In the genomic region with DNA sequence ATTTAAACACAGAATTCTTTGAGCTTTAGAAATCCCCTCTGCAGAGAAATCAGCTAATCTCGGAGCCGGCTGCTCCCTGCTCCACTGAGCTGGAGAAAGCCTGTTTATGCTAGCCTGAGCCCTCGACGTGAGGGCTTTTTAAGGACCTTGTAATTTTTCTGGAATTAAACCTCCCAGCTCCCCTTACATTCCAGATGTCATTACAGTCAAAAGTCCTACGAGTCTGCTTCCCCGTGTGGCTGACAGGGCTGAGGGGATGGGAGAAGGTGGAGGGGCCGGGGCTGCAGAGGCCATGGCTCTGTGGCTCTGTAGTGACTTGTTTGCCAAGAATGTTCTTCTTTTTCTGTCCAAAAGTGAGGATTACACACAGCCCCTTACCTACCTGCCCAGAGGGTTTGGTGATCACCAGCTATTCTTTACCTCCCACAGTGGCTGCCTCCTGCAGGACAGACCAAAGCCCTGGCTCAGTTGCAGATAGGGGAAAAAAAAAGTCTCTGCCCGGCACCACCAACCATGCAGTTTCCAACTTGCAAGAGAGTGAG, we compare ENCODE assay signal across 8 mouse cellular contexts. TPM values are rescaled to one million over a fixed set of nuclear protein-coding genes. Genes with fewer than 3 reads are reported as not detected.
DNase-seq lines count a peak whose midpoint lies in the region; ATAC-seq and TF ChIP-seq lines count a peak whose summit lies in the region.

No protein-coding gene starts in this region.

- DNase-seq in heart, embryonic 10.5 days (ENCODE audit: low spot score), result no peak
- no peak for DNase-seq in heart, postnatal 4 days
- DNase-seq in Patski (ENCODE audit: low read depth, low spot score), result peak; percentile 74
- DNase-seq in hindbrain, embryonic 11.5 days (ENCODE audit: low spot score), result peak; percentile 31
- DNase-seq in midbrain, embryonic 10.5 days (ENCODE audit: low spot score), result peak; percentile 45
- no peak for DNase-seq in T-cell, adult 2 months (ENCODE audit: low spot score)
- no peak for DNase-seq in right cerebral cortex, adult 2 months (ENCODE audit: low spot score in 2 of 2)
- DNase-seq in thymus, adult 2 months, result no peak

- H3K27me3 ChIP-seq in heart, embryonic 10.5 days (ENCODE audit: insufficient read depth, poor library complexity, severe bottlenecking), result no peaks in the 10 kb centered on the region
- H3K27me3 ChIP-seq in Patski, result no peaks in the 10 kb centered on the region
- H3K27me3 ChIP-seq in hindbrain, embryonic 11.5 days (ENCODE audit: control insufficient read depth, insufficient read depth, low read length), result no peaks in the 10 kb centered on the region
- H3K27me3 ChIP-seq in midbrain, embryonic 10.5 days (ENCODE audit: low read depth, poor library complexity, severe bottlenecking), result no peaks in the 10 kb centered on the region
- H3K27me3 ChIP-seq in thymus, adult 2 months (ENCODE audit: control insufficient read depth, insufficient read depth, low read length), result no peaks in the 10 kb centered on the region

- no peak for TF ChIP-seq POLR2A in thymus, adult 2 months (IDR thresholded peaks at IDR 0.05; ENCODE audit: control insufficient read depth, extremely low read depth, insufficient read depth, low read length, poor library complexity)

- no peaks in the 10 kb centered on the region for H3K36me3 ChIP-seq in heart, embryonic 10.5 days
- no peaks in the 10 kb centered on the region for H3K36me3 ChIP-seq in hindbrain, embryonic 11.5 days (ENCODE audit: control insufficient read depth, insufficient read depth, low read length)
- 0 out of 2 replicates have a peak, but pooled peaks cover 8% of the 10 kb centered on the region for H3K36me3 ChIP-seq in midbrain, embryonic 10.5 days
- H3K36me3 ChIP-seq in thymus, adult 2 months (ENCODE audit: control insufficient read depth, insufficient read depth, low read length), result no peaks in the 10 kb centered on the region

- POLR2A ChIA-PET in Patski (lab: Charles Lee), result interaction anchor here (0.8 to 16.1 kb wide), 8 partner anchors 13 to 139 kb away, joined by 3 to 388 read pairs (median 4); partner anchors contain the start of genes Actr1a, Sufu, Trim8 and Wbp1l

- peaks cover 92% of the 10 kb centered on the region for H3K4me1 ChIP-seq in heart, embryonic 10.5 days
- H3K4me1 ChIP-seq in hindbrain, embryonic 11.5 days (replicated peaks; ENCODE audit: control insufficient read depth, insufficient read depth, low read length), result peaks cover 54% of the 10 kb centered on the region
- H3K4me1 ChIP-seq in midbrain, embryonic 10.5 days, result peaks cover 99% of the 10 kb centered on the region
- peaks cover 68% of the 10 kb centered on the region for H3K4me1 ChIP-seq in thymus, adult 2 months (replicated peaks; ENCODE audit: control insufficient read depth, insufficient read depth, low read length)

- no peak for TF ChIP-seq CTCF in Patski (IDR thresholded peaks at IDR 0.05)
- TF ChIP-seq CTCF in thymus, adult 2 months (IDR thresholded peaks at IDR 0.05; ENCODE audit: borderline replicate concordance, control insufficient read depth, extremely low read depth, insufficient read depth, low read length, poor library complexity), result no peak

- H3K9ac ChIP-seq in hindbrain, embryonic 11.5 days (ENCODE audit: low read depth, low read length), result peak overlapping the region; percentile 25; the same call in 1 of the 2 replicates

- H3K4me2 ChIP-seq in hindbrain, embryonic 11.5 days (replicated peaks; ENCODE audit: low read depth, low read length), result no peak overlapping the region

- ATAC-seq in Patski, result peak; percentile 40
- no peak for ATAC-seq in hindbrain, embryonic 11.5 days (ENCODE audit: low FRiP score)

- peak overlapping the region; percentile 49; the same call in 1 of the 2 replicates for H3K4me3 ChIP-seq in heart, embryonic 10.5 days
- H3K4me3 ChIP-seq in hindbrain, embryonic 11.5 days (ENCODE audit: low read depth, low read length), result no peak overlapping the region
- peak overlapping the region; percentile 49 for H3K4me3 ChIP-seq in midbrain, embryonic 10.5 days
- no peak overlapping the region for H3K4me3 ChIP-seq in thymus, adult 2 months (ENCODE audit: control insufficient read depth, insufficient read depth, low read length)

- H3K27ac ChIP-seq in heart, embryonic 10.5 days, result peak overlapping the region; percentile 92
- peak overlapping the region; percentile 89 for H3K27ac ChIP-seq in hindbrain, embryonic 11.5 days (ENCODE audit: low read depth, low read length)
- H3K27ac ChIP-seq in midbrain, embryonic 10.5 days (replicated peaks), result peak overlapping the region; percentile 95
- H3K27ac ChIP-seq in thymus, adult 2 months (ENCODE audit: control insufficient read depth, insufficient read depth, low read length), result no peak overlapping the region

- in situ Hi-C loops in Patski (cut with MboI; ENCODE audit: low pct_unique_long_range_greater_than_20kb), result loop anchor here (5.0 kb wide), 1 partner anchor 133 kb away; the partner anchor contains the start of genes Actr1a and Sufu

- CTCF ChIA-PET in Patski (lab: Charles Lee), result interaction anchor here (0.9 to 8.9 kb wide), 6 partner anchors 12 to 125 kb away, joined by 3 to 73 read pairs (median 4); partner anchors contain the start of gene Trim8

- 8% methylated on average over 8 of the region's 8 CpGs for WGBS in heart, embryonic 10.5 days
- 5% methylated on average over 8 of the region's 8 CpGs for WGBS in hindbrain, embryonic 11.5 days
- WGBS in midbrain, embryonic 10.5 days, result 1% methylated on average over 8 of the region's 8 CpGs
- WGBS in thymus, adult 2 months, result 95% methylated on average over 8 of the region's 8 CpGs

- no peaks in the 10 kb centered on the region for H3K9me3 ChIP-seq in heart, embryonic 10.5 days
- no peaks in the 10 kb centered on the region for H3K9me3 ChIP-seq in hindbrain, embryonic 11.5 days (ENCODE audit: control insufficient read depth, low read length)
- no peaks in the 10 kb centered on the region for H3K9me3 ChIP-seq in midbrain, embryonic 10.5 days (replicated peaks)

RNA-seq across cellular contexts. Expression of gene Trim8, which starts 29.0 kb away (rescaled TPM):
- polyA plus RNA-seq in heart, embryonic 10.5 days (2016; fragmentation: Nextera tagmentation; extraction: Ambion mirVana), result 17.6 and 22.0 TPM in 2 replicates
- total RNA-seq in heart, postnatal 4 days (2021), result 10 to 100 TPM; 50.1 to 53.8 TPM
- polyA plus RNA-seq in Patski (2021), result 89.9 TPM
- 28.4 and 30.6 TPM in 2 replicates for polyA plus RNA-seq in hindbrain, embryonic 11.5 days (2014; fragmentation: Nextera tagmentation; extraction: Ambion mirVana)
- polyA plus RNA-seq in midbrain, embryonic 10.5 days (2016; fragmentation: Nextera tagmentation; extraction: Ambion mirVana), result 24.6 and 27.8 TPM in 2 replicates
- 57.9 and 78.2 TPM in 2 replicates for polyA plus RNA-seq in thymus, adult 2 months (2012; rRNA removed)

RNA-seq across cellular contexts. Expression of gene Arl3, which starts 42.5 kb away (rescaled TPM):
- polyA plus RNA-seq in heart, embryonic 10.5 days (2016; fragmentation: Nextera tagmentation; extraction: Ambion mirVana), result 112 and 134 TPM in 2 replicates
- total RNA-seq in heart, postnatal 4 days (2021), result 10 to 100 TPM; 29.6 to 31.1 TPM
- polyA plus RNA-seq in Patski (2021), result 187 TPM
- 145 and 160 TPM in 2 replicates for polyA plus RNA-seq in hindbrain, embryonic 11.5 days (2014; fragmentation: Nextera tagmentation; extraction: Ambion mirVana)
- polyA plus RNA-seq in midbrain, embryonic 10.5 days (2016; fragmentation: Nextera tagmentation; extraction: Ambion mirVana), result 207 and 216 TPM in 2 replicates
- polyA plus RNA-seq in thymus, adult 2 months (2012; rRNA removed), result 17.0 and 21.6 TPM in 2 replicates

RNA-seq across cellular contexts. Expression of gene Sfxn2, which starts 42.6 kb away (rescaled TPM):
- 14.2 and 14.5 TPM in 2 replicates for polyA plus RNA-seq in heart, embryonic 10.5 days (2016; fragmentation: Nextera tagmentation; extraction: Ambion mirVana)
- 1 to 10 TPM; 4.6 to 6.4 TPM for total RNA-seq in heart, postnatal 4 days (2021)
- 9.3 TPM for polyA plus RNA-seq in Patski (2021)
- 9.3 and 11.1 TPM in 2 replicates for polyA plus RNA-seq in hindbrain, embryonic 11.5 days (2014; fragmentation: Nextera tagmentation; extraction: Ambion mirVana)
- polyA plus RNA-seq in midbrain, embryonic 10.5 days (2016; fragmentation: Nextera tagmentation; extraction: Ambion mirVana), result 17.0 and 18.1 TPM in 2 replicates
- polyA plus RNA-seq in thymus, adult 2 months (2012; rRNA removed), result 5.6 and 6.5 TPM in 2 replicates

Comparison
In these comparisons a context has a peak if more than half of its experiments do, and no peak if none do; other contexts are left out.
1. DNase-seq: peak in Patski (single experiment), hindbrain, embryonic 11.5 days (single experiment) and midbrain, embryonic 10.5 days (single experiment); none in heart, embryonic 10.5 days (single experiment), heart, postnatal 4 days (single experiment), T-cell, adult 2 months (single experiment), right cerebral cortex, adult 2 months (0 of 2) and thymus, adult 2 months (single experiment).
2. H3K4me3 ChIP-seq: peak in heart, embryonic 10.5 days (single experiment) and midbrain, embryonic 10.5 days (single experiment); none in hindbrain, embryonic 11.5 days (single experiment) and thymus, adult 2 months (single experiment).